ENCODE assay signal across 8 mouse cellular contexts in the genomic region with DNA sequence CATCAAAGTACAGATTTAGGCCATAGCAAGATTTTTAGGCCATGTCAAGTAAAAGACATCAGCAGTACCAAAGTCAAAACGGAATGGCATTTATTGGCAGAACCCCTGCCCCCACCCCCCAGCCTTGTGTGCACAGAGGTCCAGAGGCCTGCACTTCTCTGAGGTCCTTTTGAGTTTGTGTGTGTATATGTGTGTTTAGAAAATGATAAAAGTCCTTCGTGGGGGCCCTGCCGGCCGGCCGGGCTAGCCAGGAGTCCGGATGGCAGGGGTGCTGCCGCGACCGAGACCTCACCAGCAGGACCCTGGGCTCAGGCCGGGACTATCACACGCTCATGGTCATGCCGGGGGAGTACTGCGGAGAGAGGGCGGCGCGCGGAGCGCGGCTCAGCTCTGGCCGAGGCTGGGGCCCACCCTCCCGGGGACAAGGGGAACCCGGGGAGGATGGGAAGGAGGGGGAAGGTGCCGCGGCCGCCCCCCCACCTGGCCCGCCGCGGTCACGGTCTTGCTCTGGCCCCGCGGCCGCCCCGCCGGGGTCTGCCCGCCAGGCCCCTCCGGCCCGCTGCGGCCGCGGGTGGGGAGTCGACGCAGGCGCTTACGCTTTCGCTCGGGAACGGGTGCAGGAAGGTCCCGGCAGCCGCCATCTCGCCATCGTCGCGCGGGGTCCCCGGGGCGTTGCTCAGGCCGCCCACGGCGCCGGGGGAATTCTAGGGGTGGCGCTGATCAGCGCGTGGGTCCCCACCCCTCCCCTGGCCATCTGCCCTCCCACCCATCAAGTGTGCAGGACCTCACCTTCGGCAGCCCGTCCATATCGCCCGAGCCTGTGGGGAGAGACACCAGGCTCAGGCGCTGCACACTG. TPM values are rescaled to one million over a fixed set of nuclear protein-coding genes. Genes with fewer than 3 reads are reported as not detected.
A peak's percentile ranks its signal among the peaks of the same experiment; 100 is the strongest.
DNase-seq lines count a peak whose midpoint lies in the region; ATAC-seq and TF ChIP-seq lines count a peak whose summit lies in the region.

No protein-coding gene starts in this region.

- H3K36me3 ChIP-seq in ES-Bruce4 (ENCODE audit: control insufficient read depth, insufficient read depth, low read length, poor library complexity, severe bottlenecking): peaks cover 5% of the 10 kb centered on the region; the same call in 1 of the 2 replicates
- peaks cover 7% of the 10 kb centered on the region; the same call in 1 of the 2 replicates for H3K36me3 ChIP-seq in heart, embryonic 15.5 days
- H3K36me3 ChIP-seq in liver, embryonic 16.5 days (ENCODE audit: control insufficient read depth, insufficient read depth): no peaks in the 10 kb centered on the region

- H3K9ac ChIP-seq in ES-Bruce4 (ENCODE audit: low read depth, poor library complexity, severe bottlenecking): peak overlapping the region; percentile 78
- peak overlapping the region; percentile 66 for H3K9ac ChIP-seq in heart, embryonic 15.5 days
- peak overlapping the region; percentile 28; the same call in 1 of the 2 replicates for H3K9ac ChIP-seq in liver, embryonic 16.5 days (ENCODE audit: low read depth, low read length)

- no peak for TF ChIP-seq CTCF in gastrocnemius, adult 2 months (IDR thresholded peaks at IDR 0.05)
- no peak for TF ChIP-seq CTCF in ES-Bruce4 (IDR thresholded peaks at IDR 0.05; ENCODE audit: low read depth, low read length)

- no peak for DNase-seq in gastrocnemius, adult 2 months
- DNase-seq in gastrocnemius, postnatal 14 days: no peak
- DNase-seq in frontal cortex, postnatal 10 days (ENCODE audit: low spot score in 2 of 2): no peak
- no peak for DNase-seq in urinary bladder, adult 18-20 months (ENCODE audit: low spot score in 2 of 2)
- no peak for DNase-seq in urinary bladder, adult 2 months (ENCODE audit: low spot score)

- 22% methylated on average over 50 of the region's 68 CpGs for WGBS in heart, embryonic 15.5 days
- WGBS in liver, embryonic 16.5 days (ENCODE audit: insufficient replicate concordance): 61% methylated on average over 54 of the region's 68 CpGs

- no peak for ATAC-seq in heart, embryonic 15.5 days (replicated peaks; ENCODE audit: insufficient number of reproducible peaks, insufficient read depth, low FRiP score, low read depth)
- no peak for ATAC-seq in liver, embryonic 16.5 days (ENCODE audit: low read depth)

- no peak for TF ChIP-seq EP300 in ES-Bruce4 (IDR thresholded peaks at IDR 0.05; ENCODE audit: insufficient read depth, low read depth, low read length)

- H3K4me3 ChIP-seq in gastrocnemius, adult 2 months: peak overlapping the region; percentile 56
- H3K4me3 ChIP-seq in ES-Bruce4 (ENCODE audit: low read depth, low read length): peak overlapping the region; percentile 48
- peak overlapping the region; percentile 56 for H3K4me3 ChIP-seq in heart, embryonic 15.5 days
- H3K4me3 ChIP-seq in liver, embryonic 16.5 days (ENCODE audit: low read depth, low read length): peak overlapping the region; percentile 42

- no peaks in the 10 kb centered on the region for H3K27me3 ChIP-seq in ES-Bruce4 (ENCODE audit: control insufficient read depth, insufficient read depth, low read length, poor library complexity, severe bottlenecking)
- H3K27me3 ChIP-seq in heart, embryonic 15.5 days: 0 out of 2 replicates have a peak, but pooled peaks cover 2% of the 10 kb centered on the region
- no peaks in the 10 kb centered on the region for H3K27me3 ChIP-seq in liver, embryonic 16.5 days (ENCODE audit: control insufficient read depth, insufficient read depth, low read depth, low read length)

- H3K4me2 ChIP-seq in heart, embryonic 15.5 days: peak overlapping the region; percentile 83
- peak overlapping the region; percentile 61 for H3K4me2 ChIP-seq in liver, embryonic 16.5 days (ENCODE audit: low read depth, low read length)

- no peak for TF ChIP-seq POLR2A in ES-Bruce4 (IDR thresholded peaks at IDR 0.05; ENCODE audit: insufficient read depth, low read length)

- peaks cover 9% of the 10 kb centered on the region for H3K4me1 ChIP-seq in ES-Bruce4 (ENCODE audit: control insufficient read depth, insufficient read depth, low read length)
- H3K4me1 ChIP-seq in heart, embryonic 15.5 days (replicated peaks): peaks cover 69% of the 10 kb centered on the region
- H3K4me1 ChIP-seq in liver, embryonic 16.5 days (ENCODE audit: control insufficient read depth, low read depth, low read length): peaks cover 53% of the 10 kb centered on the region

- intact Hi-C loops in gastrocnemius, adult 2 months (cut with DNase I): no loop called here
- intact Hi-C loops in gastrocnemius, postnatal 14 days (cut with DNase I; ENCODE audit: low total_unique reads): no loop called here

- no peaks in the 10 kb centered on the region for H3K9me3 ChIP-seq in ES-Bruce4 (replicated peaks; ENCODE audit: control insufficient read depth, insufficient read depth, low read length, poor library complexity, severe bottlenecking)
- H3K9me3 ChIP-seq in heart, embryonic 15.5 days (replicated peaks): no peaks in the 10 kb centered on the region
- H3K9me3 ChIP-seq in liver, embryonic 16.5 days (replicated peaks; ENCODE audit: control insufficient read depth, low read length): no peaks in the 10 kb centered on the region; the same call in 1 of the 2 replicates

- no peak overlapping the region for H3K27ac ChIP-seq in gastrocnemius, adult 2 months
- no peak overlapping the region for H3K27ac ChIP-seq in ES-Bruce4 (ENCODE audit: insufficient read depth, low read length)
- H3K27ac ChIP-seq in heart, embryonic 15.5 days: peak overlapping the region; percentile 41
- no peak overlapping the region for H3K27ac ChIP-seq in liver, embryonic 16.5 days (ENCODE audit: low read length)

RNA-seq across cellular contexts. Expression of gene Isyna1, which starts 3.5 kb away (rescaled TPM):
- 1 to 10 TPM; 3.2 to 4.3 TPM for total RNA-seq in gastrocnemius, adult 2 months (2021)
- 10 to 100 TPM; 18.7 to 24.7 TPM for total RNA-seq in gastrocnemius, postnatal 14 days (2021)
- polyA plus RNA-seq in ES-Bruce4 (2011; ENCODE audit: insufficient read depth, insufficient read length, low read depth, missing spikeins): 61.5 and 72.3 TPM in 2 replicates
- polyA plus RNA-seq in heart, embryonic 15.5 days (2015; fragmentation: Nextera tagmentation; extraction: Ambion mirVana): 92.9 and 121 TPM in 2 replicates
- 35.0 and 38.0 TPM in 2 replicates for polyA plus RNA-seq in liver, embryonic 16.5 days (2015; fragmentation: Nextera tagmentation; extraction: Ambion mirVana)
- 37.9 and 49.6 TPM in 2 replicates for polyA plus RNA-seq in urinary bladder, adult 2 months (2012; rRNA removed)

RNA-seq across cellular contexts. Expression of gene Ssbp4, which starts 11.0 kb away (rescaled TPM):
- total RNA-seq in gastrocnemius, adult 2 months (2021): 10 to 100 TPM in 1 of 2 experiments, 1 to 10 TPM in 1; 9.2 to 14.4 TPM
- 10 to 100 TPM; 22.9 to 25.7 TPM for total RNA-seq in gastrocnemius, postnatal 14 days (2021)
- polyA plus RNA-seq in ES-Bruce4 (2011; ENCODE audit: insufficient read depth, insufficient read length, low read depth, missing spikeins): 49.9 and 50.2 TPM in 2 replicates
- 62.1 and 82.6 TPM in 2 replicates for polyA plus RNA-seq in heart, embryonic 15.5 days (2015; fragmentation: Nextera tagmentation; extraction: Ambion mirVana)
- 25.1 and 32.3 TPM in 2 replicates for polyA plus RNA-seq in liver, embryonic 16.5 days (2015; fragmentation: Nextera tagmentation; extraction: Ambion mirVana)
- 73.5 and 74.6 TPM in 2 replicates for polyA plus RNA-seq in urinary bladder, adult 2 months (2012; rRNA removed)

RNA-seq across cellular contexts. Expression of gene Lrrc25, which starts 18.3 kb away (rescaled TPM):
- under 1 TPM; 0.42 to 0.48 TPM for total RNA-seq in gastrocnemius, adult 2 months (2021)
- total RNA-seq in gastrocnemius, postnatal 14 days (2021): under 1 TPM; 0.53 to 0.88 TPM
- not detected in 2 replicates for polyA plus RNA-seq in ES-Bruce4 (2011; ENCODE audit: insufficient read depth, insufficient read length, low read depth, missing spikeins)
- 1.4 and 3.4 TPM in 2 replicates for polyA plus RNA-seq in heart, embryonic 15.5 days (2015; fragmentation: Nextera tagmentation; extraction: Ambion mirVana)
- 7.5 and 9.0 TPM in 2 replicates for polyA plus RNA-seq in liver, embryonic 16.5 days (2015; fragmentation: Nextera tagmentation; extraction: Ambion mirVana)
- polyA plus RNA-seq in urinary bladder, adult 2 months (2012; rRNA removed): 5.2 and 6.2 TPM in 2 replicates

RNA-seq across cellular contexts. Expression of gene Gdf15, which starts 34.6 kb away (rescaled TPM):
- under 1 TPM in 1 of 2 experiments, not detected in 1; 0.28 TPM for total RNA-seq in gastrocnemius, adult 2 months (2021)
- not detected for total RNA-seq in gastrocnemius, postnatal 14 days (2021)
- polyA plus RNA-seq in ES-Bruce4 (2011; ENCODE audit: insufficient read depth, insufficient read length, low read depth, missing spikeins): 1.9 and 2.1 TPM in 2 replicates
- 0.89 and 1.3 TPM in 2 replicates for polyA plus RNA-seq in heart, embryonic 15.5 days (2015; fragmentation: Nextera tagmentation; extraction: Ambion mirVana)
- 2.7 and 3.1 TPM in 2 replicates for polyA plus RNA-seq in liver, embryonic 16.5 days (2015; fragmentation: Nextera tagmentation; extraction: Ambion mirVana)
- polyA plus RNA-seq in urinary bladder, adult 2 months (2012; rRNA removed): 0.84 and 1.1 TPM in 2 replicates

RNA-seq across cellular contexts. Expression of gene Ell, which starts 58.4 kb away (rescaled TPM):
- 10 to 100 TPM; 11.9 to 14.6 TPM for total RNA-seq in gastrocnemius, adult 2 months (2021)
- total RNA-seq in gastrocnemius, postnatal 14 days (2021): 10 to 100 TPM in 1 of 2 experiments, 1 to 10 TPM in 1; 9.0 to 10.3 TPM
- polyA plus RNA-seq in ES-Bruce4 (2011; ENCODE audit: insufficient read depth, insufficient read length, low read depth, missing spikeins): 12.4 and 13.2 TPM in 2 replicates
- polyA plus RNA-seq in heart, embryonic 15.5 days (2015; fragmentation: Nextera tagmentation; extraction: Ambion mirVana): 10.8 and 15.0 TPM in 2 replicates
- 12.9 and 16.8 TPM in 2 replicates for polyA plus RNA-seq in liver, embryonic 16.5 days (2015; fragmentation: Nextera tagmentation; extraction: Ambion mirVana)
- polyA plus RNA-seq in urinary bladder, adult 2 months (2012; rRNA removed): 21.3 and 26.9 TPM in 2 replicates

Comparison
In these comparisons a context has a peak if more than half of its experiments do, and no peak if none do; other contexts are left out.
1. H3K9ac ChIP-seq: peak in every context shown above with its lines; median percentile 78 in ES-Bruce4; 66 in heart, embryonic 15.5 days; 28 in liver, embryonic 16.5 days.